Mouse (Mus musculus) heart, postnatal 14 days (tissue): Measurements from ENCODE around the gene Wipi2. TPM values are rescaled to one million over a fixed set of nuclear protein-coding genes. Genes with fewer than 3 reads are reported as not detected.

Experiments
- DNase-seq, 2 experiments: peaks; one replicate each; pipeline ENCODE4 v3.0.0; 2021 to 2022
- intact Hi-C: fragments of 180-260 bp; cut with DNase I; formaldehyde crosslinking; loops from one replicate; pipeline ENCODE4 v1.15.1; 2025
- long read RNA-seq, 2 experiments: library from polyadenylated mRNA; stranded (forward); transcript quantifications; one replicate each; pipeline ENCODE4 v2.0.0; 2021
- total RNA-seq, 2 experiments: library from RNA; stranded (reverse); gene quantifications; 2 replicates each; pipeline ENCODE4 v1.2.3; 2021

The Wipi2 gene
- total RNA-seq: 10 to 100 TPM; 36.1 TPM
- long read RNA-seq, experiment 1, full-length matches to known transcripts: 56 of 62 reads
- long read RNA-seq, experiment 1, partial matches to known transcripts: 1 of 62 reads
- long read RNA-seq, experiment 1, other reads (novel, unspliced or antisense): 5 of 62 reads
- long read RNA-seq, experiment 2, full-length matches to known transcripts: 49 of 59 reads
- long read RNA-seq, experiment 2, partial matches to known transcripts: 4 of 59 reads
- long read RNA-seq, experiment 2, other reads (novel, unspliced or antisense): 6 of 59 reads

GRCm38 (mm10) chr5:142627398-142627797 is at the start of gene Wipi2:
TSS of gene Wipi2 (plus strand) at chr5:142627698.
- intact Hi-C loops: no loop called here
- no peak for DNase-seq

DNA sequence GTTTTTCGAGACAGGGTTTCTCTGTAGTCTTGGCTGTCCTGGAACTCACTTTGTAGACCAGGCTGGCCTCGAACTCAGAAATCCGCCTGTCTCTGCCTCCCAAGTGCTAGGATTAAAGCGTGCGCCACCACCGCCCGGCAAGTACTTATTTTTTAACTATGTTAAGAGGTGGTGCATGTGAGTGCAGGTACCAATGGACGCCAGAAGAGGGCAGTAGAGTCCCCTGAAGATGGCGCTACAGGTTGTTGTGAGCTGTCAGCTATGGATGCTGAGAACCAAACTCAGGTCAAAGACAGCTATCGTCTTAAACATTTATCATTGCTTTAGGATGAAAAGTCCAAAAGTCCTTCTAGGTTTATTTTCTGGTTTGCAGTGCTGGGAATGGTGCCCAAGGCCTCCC is 49.3 kb upstream of the Wipi2 start:
- intact Hi-C loops: no loop called here
- no peak for DNase-seq

DNA sequence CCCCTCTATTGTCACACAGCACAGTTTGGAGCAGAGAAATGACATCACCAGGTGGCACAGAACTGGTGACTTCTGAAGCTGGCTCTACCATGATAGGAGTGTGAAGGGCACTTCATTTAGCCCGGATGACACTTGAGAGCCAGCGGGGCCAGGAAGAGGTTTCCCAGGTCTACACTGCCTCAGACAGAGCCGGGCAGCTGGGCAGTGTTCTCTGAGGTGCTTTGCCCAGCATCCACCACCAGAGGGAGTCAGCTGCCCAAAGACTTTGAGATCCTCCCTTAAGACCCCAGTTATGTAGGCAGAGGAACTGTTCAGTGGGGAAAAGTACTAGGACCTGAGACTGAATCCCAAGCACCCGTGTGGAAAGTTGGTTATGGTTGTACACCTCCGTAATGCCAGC is 46.0 kb upstream of the Wipi2 start:
- intact Hi-C loops: loop anchor here (1.0 to 5.0 kb wide), 2 partner anchors 41 to 137 kb away; no protein-coding TSS in a partner anchor
- DNase-seq: peak; percentile 40 to 61

GRCm38 (mm10) chr5:142583616-142584126 is 43.8 kb upstream of the Wipi2 start:
- DNase-seq: no peak
- intact Hi-C loops: loop anchor here (5.0 kb wide), 1 partner anchor 39 kb away; no protein-coding TSS in a partner anchor

- intact Hi-C loops: no loop called here
- DNase-seq: no peak
Measured at GRCm38 (mm10) chr5:142590953-142591616, 36.4 kb upstream of the Wipi2 start.

GRCm38 (mm10) chr5:142595698-142596097 is 31.8 kb upstream of the Wipi2 start:
- no peak for DNase-seq
- intact Hi-C loops: no loop called here

GRCm38 (mm10) chr5:142596723-142597122 is 30.8 kb upstream of the Wipi2 start:
- no peak for DNase-seq
- intact Hi-C loops: no loop called here

DNA sequence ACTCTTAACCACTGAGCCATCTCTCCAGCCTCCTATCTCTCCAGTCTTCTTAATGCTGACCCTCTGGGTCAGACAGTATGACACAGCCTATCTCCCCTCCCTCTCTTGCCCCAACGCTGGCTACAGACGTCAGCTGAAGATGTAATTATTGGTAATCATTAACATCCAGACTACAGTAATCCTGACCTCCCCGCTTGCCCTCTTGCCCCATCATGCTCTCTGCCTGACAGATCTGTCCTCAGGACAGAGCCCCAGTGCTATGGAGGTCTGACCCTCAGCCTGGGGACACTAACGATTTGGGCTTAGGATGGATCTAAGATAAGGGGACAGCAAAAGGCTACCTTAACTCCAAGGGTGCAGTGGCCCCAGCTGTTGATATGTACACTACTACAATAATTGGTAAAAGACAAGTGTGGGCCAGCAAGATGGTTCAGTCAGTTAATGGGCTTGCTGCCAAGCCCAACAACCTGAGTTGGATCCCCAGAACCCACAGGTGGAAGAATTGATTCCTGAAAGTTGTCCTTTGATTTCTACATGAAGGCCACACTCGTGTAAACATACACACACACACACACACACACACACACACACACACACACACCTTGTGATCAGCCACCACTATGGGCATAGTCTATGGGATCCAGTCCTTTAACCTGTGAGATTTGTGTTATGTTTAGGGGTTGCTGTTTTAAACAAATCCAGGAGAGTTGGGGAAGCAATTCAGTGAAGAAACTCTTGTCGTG is 29.7 kb upstream of the Wipi2 start:
- intact Hi-C loops: loop anchor here (1.0 kb wide), 1 partner anchor 38 kb away; no protein-coding TSS in a partner anchor

DNA sequence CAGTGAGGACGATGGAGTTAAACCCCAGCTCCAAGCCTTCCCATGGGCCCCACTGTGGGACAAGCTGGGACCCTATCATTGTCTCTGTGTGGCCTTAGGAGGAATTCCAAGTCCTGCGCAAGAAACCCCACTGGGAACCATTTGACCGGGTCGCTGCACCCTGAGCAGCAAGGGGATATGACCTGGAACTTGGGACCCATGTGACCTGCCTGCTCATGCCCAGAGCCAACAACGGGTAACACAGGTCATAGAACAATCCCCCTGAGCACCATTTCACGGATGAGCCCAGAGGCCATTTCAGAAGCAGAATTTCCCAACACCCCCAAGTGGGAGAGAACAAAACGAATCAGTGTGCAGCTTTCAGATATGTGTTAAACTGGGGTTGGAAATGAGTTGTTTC is 23.1 kb upstream of the Wipi2 start:
- intact Hi-C loops: no loop called here
- no peak for DNase-seq

More for the DNA sequence above, 29.7 kb upstream of the Wipi2 start:
- DNase-seq: no peak

DNA sequence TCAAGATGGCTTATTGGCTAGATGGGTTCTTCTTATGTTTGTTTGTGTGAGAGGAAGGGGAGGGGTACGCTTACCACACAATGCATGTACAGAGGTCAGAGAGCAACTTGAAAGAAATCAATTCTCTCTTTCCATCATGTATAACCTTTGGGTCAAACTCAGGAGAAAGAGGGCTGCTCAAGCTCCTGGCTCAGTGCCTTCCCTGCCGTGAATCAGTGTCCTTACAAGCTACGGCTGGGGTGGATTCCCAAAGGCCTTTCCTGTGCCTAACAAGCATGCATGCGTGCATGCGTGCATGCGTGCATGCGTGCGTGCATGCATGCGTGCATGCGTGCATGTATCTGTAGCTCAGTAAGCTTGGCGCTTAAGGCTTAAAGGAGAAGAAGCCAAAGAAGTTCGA is 22.2 kb upstream of the Wipi2 start:
- intact Hi-C loops: no loop called here
- no peak for DNase-seq

- intact Hi-C loops: no loop called here
- no peak for DNase-seq
Measured at GRCm38 (mm10) chr5:142608259-142608988, 19.1 kb upstream of the Wipi2 start, which contains the start of gene Mmd2. TSS of gene Mmd2 (minus strand) at chr5:142608800.

DNA sequence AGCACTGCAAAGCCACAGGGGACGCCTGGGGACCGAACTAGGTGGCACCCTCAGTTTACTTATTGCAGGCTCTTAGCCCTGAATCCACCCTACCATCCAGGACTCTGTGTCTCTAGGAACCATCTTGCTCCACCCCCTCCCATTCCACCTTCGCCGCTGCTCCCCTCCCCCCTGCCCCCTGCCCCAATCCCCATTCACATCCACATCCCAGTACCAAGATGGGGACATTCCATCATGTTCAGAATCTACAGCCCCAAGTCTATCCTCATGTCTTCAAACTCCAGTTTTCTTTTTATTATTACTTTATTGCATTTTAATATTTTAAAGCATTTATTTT is 18.5 kb upstream of the Wipi2 start:
- intact Hi-C loops: no loop called here
- no peak for DNase-seq

- DNase-seq: no peak
- intact Hi-C loops: no loop called here
Measured at GRCm38 (mm10) chr5:142610362-142610761, 17.1 kb upstream of the Wipi2 start.

GRCm38 (mm10) chr5:142614513-142614912 is 13.0 kb upstream of the Wipi2 start:
- no peak for DNase-seq
- intact Hi-C loops: no loop called here

DNA sequence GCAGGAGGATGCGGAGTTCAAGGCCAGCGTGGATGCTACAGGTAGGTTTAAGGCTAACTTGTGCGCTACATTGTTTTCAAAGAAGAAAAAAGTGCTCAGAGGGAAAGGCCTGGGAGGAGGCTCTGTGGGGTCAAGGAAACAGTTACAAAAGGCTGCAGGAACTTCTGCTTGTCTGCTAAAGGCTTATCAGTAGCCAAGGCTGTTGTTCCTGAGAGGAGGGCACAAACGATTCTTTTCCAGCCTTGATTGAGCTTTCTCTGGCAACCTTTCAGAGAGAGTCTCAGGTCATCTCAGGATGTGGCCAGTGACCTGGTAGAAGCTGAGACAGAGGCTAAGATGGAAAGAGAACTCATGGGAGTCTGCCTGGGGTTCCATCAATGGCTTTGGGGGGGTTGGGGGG is 11.9 kb upstream of the Wipi2 start:
- no peak for DNase-seq
- intact Hi-C loops: loop anchor here (5.0 kb wide), 1 partner anchor 113 kb away; no protein-coding TSS in a partner anchor

DNA sequence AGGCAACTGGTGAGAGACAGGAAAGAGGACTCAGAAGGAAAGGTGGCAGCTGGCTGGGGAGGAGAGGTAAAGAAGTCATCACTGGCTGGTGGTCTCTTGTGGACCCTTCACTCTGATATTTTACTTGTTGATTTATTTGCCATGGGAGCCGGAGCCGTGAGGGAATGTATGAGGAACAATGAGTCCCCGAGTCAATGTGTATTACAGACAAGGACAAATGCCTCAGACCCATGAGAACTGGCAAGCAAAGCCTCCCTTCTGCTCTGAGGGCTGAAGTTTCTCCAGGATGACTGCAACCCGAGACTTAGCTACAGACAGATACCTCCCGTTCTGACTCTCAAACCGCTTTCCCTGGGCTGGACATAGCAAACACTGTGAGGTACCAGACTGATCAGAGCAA is 11.2 kb upstream of the Wipi2 start:
- DNase-seq: no peak
- intact Hi-C loops: loop anchor here (5.0 kb wide), 1 partner anchor 114 kb away; no protein-coding TSS in a partner anchor

DNA sequence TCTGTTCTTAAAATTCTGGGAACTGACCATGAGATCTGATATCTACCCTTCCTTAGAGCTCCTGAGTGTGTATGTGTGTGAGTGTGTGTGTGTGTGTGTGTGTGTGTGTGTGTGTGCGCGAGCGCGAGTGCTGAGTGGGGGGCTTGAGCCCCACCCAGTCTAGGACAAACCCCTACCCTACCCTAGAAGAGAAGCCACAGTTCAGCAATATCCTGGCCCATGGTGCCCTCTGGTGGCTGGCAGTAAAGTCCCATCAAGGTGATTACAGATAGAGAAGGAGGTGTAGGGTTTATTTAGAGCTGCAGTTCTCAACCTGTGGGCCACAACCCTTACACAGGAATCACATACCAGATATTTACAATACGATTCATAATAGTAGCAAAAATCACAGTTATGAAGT is 7.6 kb upstream of the Wipi2 start:
- peak; percentile 37 to 57 for DNase-seq
- intact Hi-C loops: loop anchor here (2.0 to 5.0 kb wide), 4 partner anchors 38 to 141 kb away; no protein-coding TSS in a partner anchor

DNA sequence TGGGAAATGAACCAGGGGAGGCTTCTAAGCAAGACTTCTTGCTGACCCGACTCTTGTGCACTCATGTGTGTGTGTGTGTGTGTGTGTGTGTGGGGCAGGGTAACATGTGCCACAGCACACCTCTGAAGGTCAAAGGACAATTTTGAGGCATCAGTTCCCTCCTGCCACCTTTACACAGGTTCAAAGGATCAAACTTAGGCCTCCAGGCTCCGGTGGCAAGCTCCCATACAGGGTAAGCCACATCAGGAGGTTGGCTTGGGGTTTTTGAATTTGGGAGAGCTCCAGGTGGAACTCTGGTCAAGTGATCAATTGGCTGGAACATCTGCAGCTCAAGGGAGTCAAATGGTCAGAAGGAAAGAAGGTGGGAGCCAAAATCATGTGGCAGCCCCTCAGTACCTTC is 6.1 kb upstream of the Wipi2 start:
- intact Hi-C loops: loop anchor here (2.0 to 5.0 kb wide), 3 partner anchors 39 to 143 kb away; no protein-coding TSS in a partner anchor
- no peak for DNase-seq

DNA sequence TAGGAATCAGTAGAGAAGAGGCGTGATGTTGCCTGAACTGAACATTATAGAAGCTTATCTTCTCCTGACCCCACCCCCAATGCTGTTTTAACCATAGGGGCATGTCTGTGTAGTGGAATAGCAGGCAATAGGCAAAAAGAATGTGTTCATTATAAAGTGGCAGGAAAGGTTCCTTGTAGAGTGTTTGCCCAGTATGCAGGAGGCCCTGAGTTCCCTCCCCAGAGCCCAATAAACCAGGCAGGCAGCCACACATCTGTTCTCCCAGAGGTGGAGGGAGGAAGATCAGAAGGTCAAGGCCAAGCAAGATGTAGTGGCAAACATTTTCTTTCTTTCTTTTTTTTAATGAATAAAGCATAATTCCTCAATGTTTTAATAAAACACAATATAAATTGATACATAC is 5.4 kb upstream of the Wipi2 start:
- DNase-seq: no peak
- intact Hi-C loops: loop anchor here (5.0 kb wide), 2 partner anchors 40 to 65 kb away; no protein-coding TSS in a partner anchor

DNA sequence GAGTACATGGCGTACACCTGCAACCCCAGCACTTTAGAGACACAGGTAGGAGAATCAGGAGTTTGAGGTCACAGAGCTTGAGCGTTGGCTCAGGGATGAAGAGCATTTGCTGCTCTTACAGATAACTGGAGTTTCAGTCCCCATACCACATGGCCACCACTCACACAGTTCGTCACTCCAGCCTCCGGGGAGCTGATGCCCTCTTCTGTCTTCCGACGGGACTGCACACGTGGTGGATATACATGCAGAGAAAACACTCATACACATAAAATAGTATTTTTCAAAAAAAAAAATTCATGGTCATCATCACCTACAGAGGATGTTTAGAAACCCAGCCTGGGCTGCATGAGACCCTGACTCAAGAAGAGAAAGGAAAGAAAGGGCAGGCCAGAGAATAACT is 4.4 kb upstream of the Wipi2 start:
- intact Hi-C loops: loop anchor here (5.0 kb wide), 2 partner anchors 41 to 66 kb away; no protein-coding TSS in a partner anchor
- DNase-seq: no peak
